Mouse (Mus musculus) urinary bladder, postnatal 10 days (tissue): Measurements from ENCODE around the gene Cept1.

Experiments used
- DNase-seq: peaks from one replicate; pipeline ENCODE4 v3.0.0; 2022; ENCODE audit warnings: low spot score

Gene Cept1

GRCm38 (mm10) chr3:106494417-106494950 is 53.1 kb downstream of the Cept1 start:
- DNase-seq: no peak

GRCm38 (mm10) chr3:106493882-106494281 is 53.7 kb downstream of the Cept1 start:
- no peak for DNase-seq

DNA sequence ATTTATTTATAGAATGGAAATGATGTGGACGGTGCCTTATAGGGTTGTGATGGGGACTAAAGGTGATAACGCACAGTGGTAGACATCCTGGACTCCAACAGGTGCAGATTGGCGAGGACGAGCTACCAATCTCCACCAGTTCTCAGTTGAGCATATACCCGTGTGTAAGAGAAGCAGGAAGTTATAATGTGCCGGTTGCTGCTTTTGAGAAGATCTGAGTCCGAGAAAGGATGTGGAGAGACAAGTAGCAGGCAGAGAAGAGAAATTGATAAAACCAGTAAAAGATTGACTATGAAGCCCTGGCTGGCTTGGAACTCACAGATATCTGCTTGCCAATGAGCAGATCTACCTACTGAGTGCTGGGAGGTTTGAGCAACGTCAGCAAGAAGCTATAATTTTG is 54.4 kb downstream of the Cept1 start:
- DNase-seq: no peak

GRCm38 (mm10) chr3:106492723-106493122 is 54.9 kb downstream of the Cept1 start:
- DNase-seq: no peak

- DNase-seq: no peak
Observed at GRCm38 (mm10) chr3:106490239-106490638, 57.4 kb downstream of the Cept1 start.

- DNase-seq: no peak
Observed at GRCm38 (mm10) chr3:106487551-106487950, 60.1 kb downstream of the Cept1 start.

- no peak for DNase-seq
Observed at GRCm38 (mm10) chr3:106485810-106486209, 61.8 kb downstream of the Cept1 start.

- DNase-seq: no peak
Observed at GRCm38 (mm10) chr3:106484861-106485260, 62.7 kb downstream of the Cept1 start.

GRCm38 (mm10) chr3:106483796-106484405 is 63.7 kb downstream of the Cept1 start:
- DNase-seq: no peak

- DNase-seq: no peak
Observed at GRCm38 (mm10) chr3:106483297-106483696, 64.3 kb downstream of the Cept1 start.

GRCm38 (mm10) chr3:106482281-106483081 is 65.1 kb downstream of the Cept1 start, which contains the start of gene Dennd2d:
TSS of gene Dennd2d (plus strand) at chr3:106482405.
- DNase-seq: no peak

DNA sequence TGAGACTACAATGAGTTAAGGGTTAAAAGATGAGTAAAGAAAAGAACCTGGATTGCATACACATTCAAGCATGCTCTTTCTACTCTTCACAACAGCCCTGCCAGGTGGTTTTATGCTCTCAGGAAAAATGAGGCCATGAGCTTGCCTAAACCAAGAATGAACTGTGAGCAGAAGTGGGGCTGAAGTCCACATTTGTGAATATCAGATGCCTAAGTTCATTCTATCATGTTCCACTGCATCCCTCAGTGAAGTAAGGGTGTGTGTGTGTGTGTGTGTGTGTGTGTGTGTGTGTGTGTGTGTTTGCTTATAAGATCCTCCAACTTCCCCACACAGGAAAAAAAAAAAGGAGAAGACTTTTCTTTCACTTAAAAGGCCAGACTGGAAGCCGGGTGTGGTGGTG is 70.7 kb downstream of the Cept1 start:
- DNase-seq: no peak

DNA sequence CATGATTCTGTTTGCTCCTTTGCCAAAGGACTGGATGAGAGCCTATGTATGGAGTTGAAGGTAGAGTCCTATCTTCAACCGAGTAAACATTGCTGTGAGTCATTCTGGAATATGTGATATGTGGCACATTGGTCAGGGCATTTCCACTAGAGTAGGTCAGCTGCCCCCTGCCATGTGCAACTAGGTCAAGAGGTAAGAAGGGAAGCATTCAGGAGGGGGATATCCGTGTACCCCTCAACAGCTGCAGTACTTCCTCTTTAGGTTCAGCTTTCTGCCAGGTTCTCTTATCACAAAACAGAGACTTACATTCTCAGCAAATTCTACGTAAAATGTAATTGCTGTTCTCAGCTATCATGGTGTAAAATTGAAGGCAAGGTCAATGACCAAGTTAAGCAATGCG is 73.4 kb downstream of the Cept1 start:
- DNase-seq: no peak

- DNase-seq: no peak
Observed at GRCm38 (mm10) chr3:106464750-106465149, 82.9 kb downstream of the Cept1 start.

GRCm38 (mm10) chr3:106462493-106462892 is 85.1 kb downstream of the Cept1 start:
- no peak for DNase-seq

GRCm38 (mm10) chr3:106462059-106462470 is 85.5 kb downstream of the Cept1 start:
- no peak for DNase-seq

DNA sequence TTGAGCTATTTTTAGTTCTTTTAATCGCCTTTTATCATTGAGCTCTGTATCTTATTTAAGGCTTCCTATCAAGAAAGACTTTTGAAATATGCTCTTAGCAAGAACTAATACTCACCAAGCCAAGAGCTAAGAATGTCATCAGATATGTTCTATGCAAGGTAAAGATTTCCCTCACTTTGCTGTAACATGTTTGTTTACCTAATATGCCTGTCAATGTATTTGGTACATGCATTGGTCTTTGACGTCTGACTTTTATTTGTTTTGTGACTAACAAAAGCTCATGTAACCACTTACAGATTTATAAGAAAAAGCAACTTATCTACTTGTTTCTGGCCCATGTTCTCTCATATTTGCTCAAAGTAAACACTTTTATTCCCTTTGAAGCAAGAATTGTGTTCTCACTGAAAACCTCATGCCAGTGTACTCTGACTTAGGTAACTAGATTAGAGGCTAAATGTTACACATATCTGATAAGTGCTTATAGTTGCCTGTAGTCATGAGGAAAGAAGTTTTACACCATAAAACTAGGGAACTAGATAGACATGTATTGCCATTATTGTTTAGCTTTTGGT is 90.2 kb downstream of the Cept1 start:
- no peak for DNase-seq

GRCm38 (mm10) chr3:106452616-106453015 is 95.0 kb downstream of the Cept1 start:
- DNase-seq: no peak
